Comparison of ENCODE assay signal across 12 mouse cellular contexts in genomic region chr7:79514361-79514881, GRCm38 (mm10). TPM values are rescaled to one million over a fixed set of nuclear protein-coding genes. Genes with fewer than 3 reads are reported as not detected.
A peak's percentile ranks its signal among the peaks of the same experiment; 100 is the strongest.
DNase-seq lines count a peak whose midpoint lies in the region; ATAC-seq and TF ChIP-seq lines count a peak whose summit lies in the region.
"Had no signal": no experiment of that assay in that cellular context is flagged by ENCODE, and none has a peak within 500 bp of the region (broad histone marks: within the 10 kb centered on the region; RNA-seq: fewer than 3 reads in every experiment).

No protein-coding gene starts in this region.

- WGBS in forebrain, embryonic 12.5 days: 7% methylated on average over 20 of the region's 20 CpGs
- 12% methylated on average over 20 of the region's 20 CpGs for WGBS in hindbrain, postnatal 0 days
- 6% methylated on average over 20 of the region's 20 CpGs for WGBS in olfactory bulb, adult 2 months

- peak overlapping the region; percentile 59 for H3K4me2 ChIP-seq in forebrain, embryonic 12.5 days
- peak overlapping the region; percentile 53 for H3K4me2 ChIP-seq in hindbrain, postnatal 0 days (ENCODE audit: low read depth, low read length)

- DNase-seq in right cerebral cortex, postnatal 14 days: peak; percentile 54
- DNase-seq in right cerebral cortex, postnatal 36 days (ENCODE audit: low spot score in 2 of 2): no peak
- peak; percentile 67 for DNase-seq in hindbrain, postnatal 0 days (ENCODE audit: low spot score)
- DNase-seq: adrenal gland, adult 2 months; heart, postnatal 4 days; thymus, postnatal 25 days had no signal

- H3K9ac ChIP-seq in forebrain, embryonic 12.5 days: peak overlapping the region; percentile 83
- peak overlapping the region; percentile 53 for H3K9ac ChIP-seq in hindbrain, postnatal 0 days (replicated peaks; ENCODE audit: low read length)

- TF ChIP-seq CTCF in hindbrain, postnatal 0 days (IDR thresholded peaks at IDR 0.05; ENCODE audit: low read depth): peak; percentile 45
- TF ChIP-seq CTCF in olfactory bulb, adult 2 months (IDR thresholded peaks at IDR 0.05; ENCODE audit: insufficient read depth, low read depth, low read length): 0 out of 2 replicates have a peak, but pooled peaks have one; percentile 10

- no peaks in the 10 kb centered on the region for H3K9me3 ChIP-seq in forebrain, embryonic 12.5 days
- H3K9me3 ChIP-seq in hindbrain, postnatal 0 days (ENCODE audit: low read length): no peaks in the 10 kb centered on the region
- H3K9me3 ChIP-seq: limb, embryonic 12.5 days had no signal

- peaks cover 37% of the 10 kb centered on the region for H3K27me3 ChIP-seq in forebrain, embryonic 12.5 days
- H3K27me3 ChIP-seq in hindbrain, postnatal 0 days (ENCODE audit: insufficient read depth, low read length): no peaks in the 10 kb centered on the region

- peak overlapping the region; percentile 38 for H3K4me3 ChIP-seq in forebrain, embryonic 12.5 days (replicated peaks)
- H3K4me3 ChIP-seq in hindbrain, postnatal 0 days (ENCODE audit: low read length): no peak overlapping the region
- peak overlapping the region; percentile 34 for H3K4me3 ChIP-seq in olfactory bulb, adult 2 months (ENCODE audit: insufficient read depth, low read depth, low read length)

- peak overlapping the region; percentile 100 for H3K27ac ChIP-seq in forebrain, embryonic 12.5 days
- peak overlapping the region; percentile 97 for H3K27ac ChIP-seq in hindbrain, postnatal 0 days
- peak overlapping the region; percentile 99 for H3K27ac ChIP-seq in olfactory bulb, adult 2 months (ENCODE audit: insufficient read depth, low read depth, low read length)
- H3K27ac ChIP-seq: limb, embryonic 12.5 days had no signal

- no peak for TF ChIP-seq POLR2A in olfactory bulb, adult 2 months (IDR thresholded peaks at IDR 0.05; ENCODE audit: insufficient read depth, low read depth, low read length)

- H3K36me3 ChIP-seq in forebrain, embryonic 12.5 days (replicated peaks): peaks cover 40% of the 10 kb centered on the region
- no peaks in the 10 kb centered on the region; the same call in 1 of the 2 replicates for H3K36me3 ChIP-seq in hindbrain, postnatal 0 days (ENCODE audit: insufficient read depth, low read length)
- H3K36me3 ChIP-seq: limb, embryonic 12.5 days had no signal

- peaks cover 98% of the 10 kb centered on the region for H3K4me1 ChIP-seq in forebrain, embryonic 12.5 days
- H3K4me1 ChIP-seq in hindbrain, postnatal 0 days (ENCODE audit: insufficient read depth, low read length): peaks cover 33% of the 10 kb centered on the region
- H3K4me1 ChIP-seq in olfactory bulb, adult 2 months (ENCODE audit: control insufficient read depth, insufficient read depth, low read length): peaks cover 51% of the 10 kb centered on the region

- ATAC-seq in forebrain, embryonic 12.5 days (ENCODE audit: low FRiP score): no peak
- peak; percentile 52; the same call in 1 of the 2 replicates for ATAC-seq in hindbrain, postnatal 0 days
- ATAC-seq in activated CD4-positive, CD25-positive, alpha-beta regulatory T cell, adult 4 months: no peak
- no peak for ATAC-seq in inflammation-experienced regulatory T-cells, adult 6 months
- ATAC-seq: lung, postnatal 0 days had no signal

RNA-seq across cellular contexts. Expression of gene Polg, which starts 48.3 kb away (rescaled TPM):
- polyA plus RNA-seq in forebrain, embryonic 12.5 days (2016; fragmentation: Nextera tagmentation; extraction: Ambion mirVana): 41.7 and 45.1 TPM in 2 replicates
- total RNA-seq in hindbrain, postnatal 0 days (2014; rRNA removed): 60.0 and 79.5 TPM in 2 replicates
- polyA plus RNA-seq in hindbrain, postnatal 0 days (2015; fragmentation: Nextera tagmentation; extraction: Ambion mirVana): 23.8 and 23.9 TPM in 2 replicates
- 134 TPM in 1 of 2 replicates, not detected in the other for polyA plus RNA-seq in olfactory bulb, adult 2 months (2012; ENCODE audit: insufficient read depth, insufficient read length, low replicate concordance, missing spikeins)
- 10 to 100 TPM; 22.5 to 23.1 TPM for polyA plus RNA-seq in activated CD4-positive, CD25-positive, alpha-beta regulatory T cell, adult 4 months (2017; shearing (Covaris generic))
- 10 to 100 TPM; 15.0 to 37.4 (median 27.3) TPM for polyA plus RNA-seq in inflammation-experienced regulatory T-cells, adult 6 months (2017; shearing (Covaris generic))

Comparison
In these comparisons a context has a peak if more than half of its experiments do, and no peak if none do; other contexts are left out.
1. DNase-seq: peak in right cerebral cortex, postnatal 14 days (single experiment) and hindbrain, postnatal 0 days (single experiment); none in right cerebral cortex, postnatal 36 days (0 of 2).
2. Peak in every context shown above with its lines, with median percentiles within 50 percentile points of each other: H3K27ac ChIP-seq.